Mouse (Mus musculus) spleen, postnatal 14 days (tissue): ENCODE measurements around the gene Pdss2.
"Not testable (repeated sequence)": the region's sequence is repeated elsewhere in the genome, so short reads cannot be mapped to it uniquely, and the experiment has no call there.

Experiments
- DNase-seq, 2 experiments: peaks; one replicate each; pipeline ENCODE4 v3.0.0; 2021 to 2022; ENCODE audit warnings: low spot score in 2 of 2

Pdss2 gene

DNA sequence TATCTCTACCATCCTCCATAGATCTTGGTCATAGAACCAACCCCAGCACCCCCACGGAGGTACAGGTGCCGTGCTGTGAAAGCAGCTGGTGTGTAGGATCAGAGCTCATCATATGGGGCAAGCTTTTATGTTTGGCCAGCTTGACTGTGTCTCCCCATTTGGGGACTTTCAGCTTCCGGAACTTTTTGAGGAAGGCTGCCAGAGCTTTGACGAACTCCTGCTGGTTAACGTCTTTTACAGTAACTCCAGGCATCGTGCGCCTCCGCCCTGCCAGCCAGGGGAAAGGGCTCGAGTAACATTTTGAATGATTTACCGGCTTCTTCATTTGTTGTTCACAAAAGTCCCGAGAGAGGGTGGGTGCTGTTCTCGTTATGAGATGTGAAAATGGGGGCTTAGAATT is 152.4 kb downstream of the Pdss2 start:
- DNase-seq, result no peak

DNA sequence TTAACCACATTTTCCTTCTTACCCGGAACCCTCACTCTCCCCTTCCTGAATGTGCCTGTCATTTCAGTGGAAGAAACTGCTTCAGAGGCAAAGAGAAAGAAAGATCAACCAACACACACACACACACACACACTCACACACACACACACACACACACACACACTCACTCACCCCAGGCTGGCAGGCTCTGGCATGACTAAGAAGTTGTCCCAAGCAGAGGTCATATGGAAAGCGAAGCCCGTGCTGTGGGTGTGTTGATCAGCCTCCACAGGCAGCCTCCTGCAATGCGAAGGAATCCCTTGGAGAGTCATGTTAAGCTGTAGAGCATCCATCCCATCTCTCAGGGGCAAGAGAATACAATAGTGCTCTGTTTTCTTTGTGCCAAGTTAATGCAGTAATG is 154.0 kb downstream of the Pdss2 start:
- DNase-seq, result no peak

DNA sequence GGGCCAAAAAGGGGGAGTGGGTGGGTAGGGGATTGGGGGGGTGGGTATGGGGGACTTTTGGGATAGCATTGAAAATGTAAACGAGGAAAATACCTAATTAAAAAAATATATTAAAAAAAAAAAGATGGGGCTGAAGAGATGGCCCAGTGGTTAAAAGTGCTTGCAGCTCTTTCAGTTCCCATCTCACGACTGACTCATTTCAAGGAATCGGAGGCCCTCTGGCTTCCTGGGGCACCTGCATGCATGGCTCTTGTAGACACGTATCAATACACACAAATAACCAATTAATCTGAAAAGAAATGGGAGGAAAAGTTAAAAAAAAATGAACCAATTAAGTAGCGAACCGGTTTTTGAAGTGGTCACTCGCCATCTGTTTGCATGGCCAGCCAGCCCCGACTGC is 155.5 kb downstream of the Pdss2 start:
- DNase-seq, result no peak

DNA sequence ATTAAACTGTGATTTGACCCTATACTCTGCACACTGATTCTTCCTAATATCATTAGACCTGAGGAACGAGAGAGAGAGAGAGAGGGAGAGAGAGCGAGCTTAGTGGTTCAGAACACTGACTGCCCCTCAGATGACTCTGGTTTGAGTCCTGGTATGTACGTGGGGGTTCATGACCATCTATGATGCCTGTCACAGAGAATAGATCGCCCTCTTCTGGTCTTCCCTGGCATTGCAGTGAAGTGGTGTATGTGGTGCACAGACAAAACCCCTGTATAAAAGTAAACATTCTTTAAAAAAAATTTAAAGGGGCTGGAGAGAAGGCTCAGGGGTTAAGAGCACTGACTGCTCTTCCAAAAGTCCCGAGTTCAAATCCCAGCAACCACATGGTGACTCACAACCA is 157.0 kb downstream of the Pdss2 start:
- peak in 1 of 2 experiments; percentile 56 for DNase-seq

DNA sequence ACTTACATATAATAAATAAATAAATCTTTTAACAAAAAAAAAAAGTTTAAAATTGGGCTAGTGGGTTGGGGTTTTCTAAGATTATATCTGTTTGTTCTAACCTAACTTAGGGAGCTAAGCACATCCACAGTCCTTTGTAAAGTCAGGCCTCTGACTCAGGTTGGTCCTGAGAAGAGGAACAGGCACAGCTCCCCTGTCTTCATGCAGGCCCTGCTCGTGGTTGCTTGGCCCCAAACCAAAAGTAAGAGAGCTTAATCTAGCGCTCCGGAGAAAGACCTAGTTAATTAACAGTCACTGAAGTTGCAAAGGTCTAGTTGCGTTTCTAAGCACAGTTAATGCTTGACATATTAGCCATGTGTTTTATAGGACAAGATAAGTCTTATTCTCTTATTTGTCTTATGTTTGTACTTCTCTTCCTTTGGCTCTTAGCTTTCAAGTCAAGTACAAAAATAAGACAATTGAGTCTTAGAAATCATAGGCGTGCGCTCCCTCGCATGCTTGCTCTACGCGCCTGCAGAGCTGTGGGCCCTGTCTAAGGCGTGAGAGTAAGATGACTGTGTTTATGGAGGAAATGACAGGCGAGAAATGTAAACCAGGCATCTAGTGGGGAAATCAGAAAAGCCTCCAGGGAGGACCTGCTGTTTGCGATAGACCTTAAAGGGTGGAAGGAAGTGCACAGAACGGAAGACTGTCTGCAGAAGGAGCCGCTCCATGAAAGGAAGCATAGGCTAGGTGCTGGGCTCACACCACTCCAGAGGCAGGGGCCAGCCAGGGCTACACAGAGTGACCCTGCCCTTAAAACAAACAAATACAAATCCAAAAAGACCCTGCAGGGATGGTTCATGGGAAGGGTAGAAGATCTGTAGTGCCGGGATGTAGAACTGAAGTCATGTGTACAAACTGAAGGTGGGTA is 157.7 kb downstream of the Pdss2 start:
- no peak for DNase-seq

DNA sequence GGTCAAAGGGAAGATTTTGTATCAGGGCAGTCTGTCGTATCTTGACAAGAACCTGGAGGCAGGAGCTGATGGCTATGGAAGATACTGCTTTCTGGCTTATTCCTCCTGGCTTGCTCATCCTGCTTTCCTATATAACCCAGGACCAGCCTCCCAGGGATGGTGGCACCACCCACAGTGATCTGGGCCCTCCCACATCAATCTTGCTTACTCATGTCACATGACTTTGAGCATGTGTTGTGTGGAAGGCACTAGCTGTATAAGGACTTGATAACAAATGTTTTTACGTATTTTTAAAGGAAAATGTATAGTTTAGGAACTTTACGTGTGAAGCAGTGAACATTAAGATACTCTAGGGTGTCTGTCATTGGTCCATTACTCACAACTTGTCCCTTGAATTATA is 161.4 kb downstream of the Pdss2 start:
- DNase-seq, result no peak

DNA sequence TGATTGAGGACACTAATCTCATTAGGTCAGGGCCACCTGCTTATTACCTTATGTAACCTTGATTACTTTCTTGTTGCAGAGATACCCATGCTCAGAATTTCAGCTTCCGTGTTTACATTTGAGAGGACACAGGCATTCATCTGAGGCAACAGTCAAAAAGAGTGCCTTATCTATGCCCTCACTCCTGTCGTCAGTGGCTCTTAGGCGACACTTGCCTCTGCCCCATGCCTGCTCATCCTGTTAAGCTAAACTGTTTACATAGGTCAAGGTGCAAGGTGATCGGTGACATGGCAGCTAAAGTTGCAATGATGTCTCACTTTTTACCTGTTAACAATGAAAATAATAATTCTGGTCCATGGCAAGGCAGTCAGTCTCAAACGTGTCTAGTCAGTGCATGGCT is 163.3 kb downstream of the Pdss2 start:
- no peak for DNase-seq

DNA sequence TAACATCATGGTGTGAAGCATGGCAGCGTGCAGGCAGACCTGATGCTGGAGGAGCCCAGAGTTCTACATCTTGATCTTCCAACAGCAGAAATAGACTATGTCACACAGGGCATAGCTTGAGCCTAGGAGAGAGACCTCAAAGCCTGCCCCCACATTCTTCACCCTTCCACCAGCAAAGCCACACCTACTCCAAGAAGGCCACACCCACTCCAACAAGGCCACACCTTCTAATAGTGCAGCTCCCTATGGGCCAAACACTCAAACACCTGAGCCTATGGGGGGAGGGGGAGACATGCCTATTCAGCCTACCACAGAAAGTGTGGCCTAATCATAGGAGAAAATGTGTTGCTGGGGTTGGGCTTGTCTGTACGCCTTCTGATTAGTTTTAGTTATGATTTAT is 171.6 kb downstream of the Pdss2 start:
- no peak for DNase-seq

DNA sequence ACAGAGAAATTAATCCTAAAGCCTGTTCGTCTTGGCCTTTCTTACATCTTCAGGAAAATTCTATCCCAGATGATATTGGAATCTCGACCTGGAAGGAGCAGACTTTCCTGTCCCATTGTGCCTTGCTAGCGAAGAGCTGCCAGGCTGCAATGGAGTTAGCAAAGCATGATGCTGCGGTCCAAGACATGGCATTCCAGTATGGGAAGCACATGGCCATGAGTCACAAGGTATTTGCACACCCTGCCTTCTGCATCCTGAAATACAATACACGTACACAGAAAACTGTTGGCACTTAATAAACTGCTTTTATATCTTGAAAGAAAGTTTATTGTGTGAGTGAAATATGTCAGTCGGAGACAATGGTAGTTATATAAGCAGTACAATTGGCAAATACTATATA is 172.5 kb downstream of the Pdss2 start:
- DNase-seq, result no peak

DNA sequence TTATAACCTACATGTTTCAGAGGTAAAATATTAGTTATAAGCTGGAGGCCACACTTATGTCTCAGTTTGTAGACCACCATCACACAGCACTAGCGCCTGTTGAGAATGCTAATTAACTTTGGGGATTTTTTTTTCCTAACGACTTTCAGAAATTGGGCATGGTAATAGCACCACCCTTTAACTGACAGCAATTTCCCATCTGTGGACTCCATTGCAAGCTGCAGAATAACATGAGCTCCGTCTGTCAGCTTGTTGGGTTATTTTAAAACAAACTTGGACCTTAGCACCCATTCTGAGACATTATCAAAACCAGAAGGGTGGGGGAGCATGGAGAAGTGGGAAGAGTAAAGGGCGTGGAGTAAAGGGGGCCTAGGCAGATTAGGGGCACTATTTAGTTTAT is 174.5 kb downstream of the Pdss2 start:
- DNase-seq, result no peak

DNA sequence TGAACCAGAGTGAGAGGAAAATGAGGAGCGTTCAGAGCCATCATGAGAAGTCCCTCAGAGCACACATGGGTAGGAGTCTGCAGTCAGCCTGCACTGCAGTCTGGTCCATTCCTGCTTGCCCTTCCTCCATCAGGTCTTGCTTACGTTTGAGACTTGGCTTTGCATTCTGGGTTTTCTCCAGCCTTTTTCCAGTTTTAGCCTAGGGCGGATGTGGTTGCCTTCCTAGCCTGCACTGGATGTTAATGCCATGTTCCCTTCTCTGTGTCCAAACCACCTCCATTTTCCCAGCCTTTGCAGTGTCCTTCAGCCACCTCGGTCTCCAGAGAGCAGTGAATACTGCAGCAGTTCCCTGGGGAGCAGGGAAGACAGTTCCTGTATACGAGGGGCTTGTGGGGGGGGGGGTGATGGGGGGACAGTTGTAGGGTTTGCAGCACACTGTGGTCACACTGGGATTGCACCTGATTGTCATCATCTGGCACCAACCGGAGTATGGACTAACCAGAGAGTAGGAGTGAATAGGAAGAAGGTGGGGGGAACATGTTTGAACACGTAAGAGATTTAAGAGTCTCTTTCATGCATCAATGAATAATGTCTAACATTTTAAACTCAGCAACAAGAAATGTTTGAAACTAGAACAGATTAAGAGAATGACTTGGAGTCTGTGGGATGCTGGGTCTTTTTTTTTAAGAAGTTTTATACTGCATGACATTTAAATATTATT is 178.5 kb downstream of the Pdss2 start:
- no peak for DNase-seq

DNA sequence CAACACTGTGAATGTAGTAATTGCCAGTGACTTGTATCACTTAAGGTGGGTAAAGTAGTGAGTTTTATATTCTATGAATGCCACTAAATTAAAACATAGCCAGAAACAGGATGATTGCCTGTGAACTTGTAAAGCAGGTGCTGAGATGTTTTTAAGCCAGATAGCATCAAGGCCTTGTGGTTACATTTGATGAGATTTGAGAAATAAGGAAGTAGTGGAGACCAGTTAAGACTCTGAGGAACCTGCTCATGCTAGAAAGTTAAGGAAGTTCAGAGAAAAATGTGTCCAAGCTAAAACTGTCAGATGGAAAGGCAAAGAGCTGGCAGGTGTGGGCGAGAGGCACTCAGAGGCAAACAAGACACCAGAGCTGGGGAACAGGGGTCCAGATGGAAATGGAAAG is 184.8 kb downstream of the Pdss2 start:
- no peak for DNase-seq

DNA sequence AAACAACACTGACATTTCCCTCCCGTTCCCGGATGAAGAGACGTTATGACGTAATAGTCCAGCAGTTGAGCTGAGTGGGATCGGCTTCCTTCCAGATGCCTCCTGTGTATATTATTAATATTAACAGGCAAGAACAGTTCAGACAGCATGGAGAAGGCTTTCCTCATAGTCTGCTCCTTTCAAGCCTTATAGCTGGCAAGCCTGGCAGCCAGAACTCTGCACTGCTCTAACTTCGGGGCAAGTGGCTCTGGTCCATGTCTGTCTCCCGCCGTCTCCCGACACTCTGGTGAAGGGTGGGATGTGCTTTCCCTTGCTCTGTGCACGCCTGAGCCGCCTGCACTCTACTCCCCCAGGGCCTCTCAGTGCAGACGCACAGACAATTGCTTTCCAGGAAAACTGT is 185.6 kb downstream of the Pdss2 start:
- no peak for DNase-seq

DNA sequence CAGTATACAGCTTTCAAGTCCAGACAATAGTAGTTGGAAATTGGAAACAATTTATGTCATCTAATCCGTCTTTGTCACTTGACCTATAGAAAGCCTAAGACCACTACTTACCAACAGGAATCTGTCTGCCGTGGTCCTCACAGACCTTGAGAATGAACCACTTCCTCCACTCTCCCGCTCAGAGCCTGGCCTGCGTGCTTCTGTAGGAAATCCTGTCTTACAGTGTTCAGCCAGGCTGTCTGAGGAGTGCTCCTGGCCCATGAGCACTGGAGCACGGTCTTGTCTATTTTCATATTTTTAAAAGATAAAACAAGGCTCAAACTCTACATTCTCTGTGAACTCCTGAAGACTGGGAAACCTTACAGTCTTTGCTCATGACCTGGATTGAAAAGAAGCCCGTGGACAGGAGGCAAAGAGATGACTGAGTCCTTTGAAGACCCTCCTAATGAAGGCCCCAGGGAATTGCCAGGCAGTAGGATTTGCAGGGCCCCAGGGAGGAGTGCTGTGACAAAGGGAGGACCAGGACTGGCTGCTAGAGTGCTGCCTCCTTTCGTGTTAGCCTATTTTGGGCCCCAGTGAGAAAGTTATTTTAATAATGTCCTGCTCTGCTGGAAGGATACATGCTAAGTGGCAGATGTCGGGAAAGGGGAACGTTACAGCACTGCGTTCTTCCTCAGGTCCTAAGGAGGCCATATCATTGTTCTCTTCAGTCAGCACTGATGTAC is 188.4 kb downstream of the Pdss2 start:
- no peak for DNase-seq

DNA sequence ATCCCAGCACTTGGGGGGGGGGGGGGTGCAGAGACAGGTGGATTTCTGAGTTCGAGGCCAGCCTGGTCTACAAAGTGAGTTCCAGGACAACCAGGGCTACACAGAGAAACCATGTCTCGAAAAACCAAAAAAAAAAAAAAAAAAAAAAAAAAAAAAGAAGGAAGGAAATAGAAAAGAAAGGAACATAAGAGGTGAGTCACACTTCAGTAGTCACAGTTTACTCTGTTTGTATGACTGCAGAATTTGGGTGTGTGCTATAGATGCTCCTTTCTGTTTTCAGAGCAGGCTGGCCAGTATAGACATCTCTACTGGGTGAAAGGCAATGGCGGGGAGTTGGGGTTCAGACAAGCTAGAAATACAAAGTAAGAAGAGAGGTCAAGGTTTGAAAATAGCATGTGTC is 189.9 kb downstream of the Pdss2 start:
- DNase-seq, result not testable (repeated sequence)

DNA sequence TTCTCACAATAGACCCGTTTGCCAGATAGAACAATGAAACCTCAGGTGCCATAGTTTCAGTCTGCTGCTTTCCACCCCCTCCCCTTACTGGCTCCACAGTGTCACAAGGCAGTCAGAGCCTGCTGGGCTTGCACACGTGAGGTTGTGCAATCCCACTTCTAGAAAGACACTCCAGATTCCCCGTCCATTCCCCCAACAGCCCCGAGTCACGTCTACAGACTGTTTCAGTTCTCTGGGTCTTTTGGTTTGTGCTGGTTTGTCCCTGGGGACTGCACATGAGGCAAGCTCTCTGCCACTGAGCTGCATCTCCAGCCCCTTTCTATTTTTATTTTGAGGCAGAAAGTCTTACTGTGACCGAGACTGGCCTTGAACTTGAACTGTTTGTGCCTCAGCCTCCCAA is 196.1 kb downstream of the Pdss2 start:
- DNase-seq, result no peak

DNA sequence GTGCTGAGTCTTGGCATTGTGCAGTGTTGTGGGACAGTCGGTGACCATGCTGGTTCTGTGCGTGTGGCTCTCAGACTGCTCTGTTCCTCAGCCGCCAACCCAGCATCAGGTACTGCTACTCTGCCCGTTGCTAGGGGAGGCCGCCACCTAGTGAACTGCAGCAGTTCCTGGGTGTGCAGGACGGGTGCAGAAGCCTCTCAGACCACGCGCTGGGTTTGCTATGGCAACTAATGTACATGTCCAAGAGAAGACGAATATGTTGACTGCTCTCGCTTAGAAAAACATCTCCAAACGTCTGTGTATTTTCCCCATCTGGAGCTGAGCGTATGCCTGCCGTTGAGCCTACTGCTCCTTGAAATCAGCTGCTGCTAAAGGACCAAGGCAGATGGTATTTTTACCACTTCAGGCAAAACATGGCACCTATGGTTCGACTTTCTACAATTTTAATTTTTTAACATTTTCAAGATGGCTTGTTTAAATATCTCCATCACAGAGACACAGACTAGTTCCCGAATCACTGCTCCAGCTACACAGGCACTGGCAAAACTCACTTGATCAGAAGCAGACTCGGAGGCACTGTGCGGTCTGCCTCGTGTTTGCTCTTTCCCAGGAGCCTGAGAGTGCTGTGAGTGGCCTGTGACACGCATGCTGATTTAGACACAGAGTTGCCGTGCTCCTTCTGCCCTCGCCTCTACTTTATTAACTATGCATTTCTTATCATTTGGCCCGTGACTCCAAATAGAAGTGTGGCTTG is 199.6 kb downstream of the Pdss2 start:
- DNase-seq, result no peak

DNA sequence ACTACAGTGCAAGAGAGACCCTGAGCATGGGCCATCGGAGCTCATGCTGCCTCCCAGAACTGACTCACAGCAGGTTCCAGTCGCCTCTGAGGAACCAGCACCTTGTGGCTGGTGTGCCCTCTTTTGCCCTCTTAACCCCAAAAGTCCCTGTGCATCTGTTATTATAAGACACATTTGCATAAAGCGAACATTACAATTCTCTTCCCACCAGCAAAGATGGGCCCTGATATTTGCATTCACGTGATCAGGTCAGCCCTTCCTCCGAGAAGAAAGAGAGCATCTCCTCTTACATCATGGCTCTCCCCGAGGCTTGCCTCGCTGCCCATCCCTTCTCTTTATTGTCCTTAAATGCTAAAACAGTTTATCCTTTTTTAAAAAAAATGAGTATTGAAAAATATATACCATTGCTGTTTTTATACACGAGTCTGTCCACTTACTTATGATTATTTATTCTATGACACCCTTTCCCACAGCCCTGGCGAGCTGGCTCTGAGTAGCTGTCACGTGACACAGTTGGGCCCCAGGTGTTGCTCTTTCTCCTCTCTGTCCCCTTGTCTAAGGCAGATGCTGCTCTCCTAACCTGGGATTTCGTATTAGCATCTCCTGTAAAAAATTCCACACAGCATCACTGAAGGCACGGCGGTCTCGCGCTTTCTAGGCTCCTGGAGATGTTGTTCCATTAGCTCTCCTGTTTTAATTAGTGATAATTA is 200.9 kb downstream of the Pdss2 start:
- no peak for DNase-seq

DNA sequence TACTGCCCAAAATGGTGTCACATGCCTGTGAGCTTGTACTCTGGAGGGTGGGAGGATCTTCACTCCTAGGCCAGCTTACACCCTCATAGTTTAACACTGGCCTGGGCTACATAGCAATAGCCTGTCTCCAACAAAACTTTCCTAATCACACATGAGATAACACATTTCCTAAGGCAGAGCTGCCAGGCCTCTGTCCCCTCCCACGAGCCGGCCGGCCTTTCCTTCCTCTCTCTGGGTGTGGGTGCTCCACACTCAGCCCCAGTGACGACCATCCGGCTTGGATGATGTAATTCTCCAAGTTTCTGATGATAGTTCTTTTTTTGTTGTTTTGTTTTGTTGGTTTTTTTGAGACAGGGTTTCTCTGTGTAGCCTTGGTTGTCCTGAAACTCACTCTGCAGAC is 203.3 kb downstream of the Pdss2 start:
- no peak for DNase-seq

DNA sequence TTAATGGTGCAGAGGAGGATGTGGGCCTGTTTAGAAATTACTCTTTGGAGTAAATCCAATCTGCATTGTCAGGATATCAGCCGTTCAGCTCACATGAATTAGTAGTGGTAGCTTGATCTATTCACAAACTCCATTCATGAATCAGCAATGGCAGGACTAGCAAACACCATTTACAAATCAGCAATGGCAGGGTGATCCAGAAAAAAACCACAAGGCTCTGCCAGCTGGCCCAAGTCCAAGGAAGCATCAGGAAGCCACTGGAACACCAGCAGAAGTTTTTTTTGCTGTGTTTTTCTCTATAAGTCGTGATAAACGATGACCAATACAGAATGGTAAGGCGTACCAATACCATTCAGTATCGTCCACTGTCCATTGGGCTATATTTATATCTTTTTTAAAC is 209.3 kb downstream of the Pdss2 start:
- DNase-seq, result no peak

DNA sequence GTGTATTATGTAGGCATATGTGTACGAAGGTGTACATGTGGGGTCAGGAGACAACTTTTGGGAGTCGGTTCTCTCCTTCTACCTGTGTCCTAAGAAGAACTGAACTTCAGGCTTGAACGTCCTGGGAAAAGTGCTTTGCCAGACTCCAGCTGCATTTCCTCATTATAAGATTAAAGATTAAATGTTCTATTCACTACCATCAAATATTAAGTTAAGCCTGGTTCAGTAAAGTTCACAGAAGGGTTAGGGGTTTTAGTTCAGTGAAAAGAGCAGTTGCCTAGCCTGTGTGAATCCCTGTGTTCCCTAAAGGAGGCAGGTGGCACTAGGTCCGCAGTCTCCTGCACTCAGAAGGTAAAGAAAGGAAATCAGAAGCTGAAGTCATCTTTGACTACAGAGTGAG is 213.0 kb downstream of the Pdss2 start:
- DNase-seq, result no peak
